Mouse (Mus musculus) forebrain, embryonic 12.5 days (tissue): Measurements from ENCODE around the gene Gm28372. TPM values are rescaled to one million over a fixed set of nuclear protein-coding genes. Genes with fewer than 3 reads are reported as not detected.

Source experiments
- ATAC-seq: fragments of 200-750 bp; cut with Nextera tagmentation; 2 replicates; pipeline ENCODE4 v1.8.0; 2017; ENCODE audit warnings: moderate TSS enrichment; ENCODE audit not compliant: low FRiP score
- H3K27ac ChIP-seq: fragments of 300-500 bp; sonication (generic); 2 replicates; pipeline ENCODE4 v1.5.1; 2016; ENCODE audit warnings: mild to moderate bottlenecking
- H3K27me3 ChIP-seq: fragments of 300-500 bp; sonication (generic); 2 replicates; pipeline ENCODE4 v1.6.1; 2016; ENCODE audit warnings: mild to moderate bottlenecking
- H3K36me3 ChIP-seq: fragments of 300-500 bp; sonication (generic); replicated peaks from 2 replicates; pipeline ENCODE4 v1.6.1; 2016; ENCODE audit warnings: mild to moderate bottlenecking
- H3K4me1 ChIP-seq: fragments of 300-500 bp; sonication (generic); 2 replicates; pipeline ENCODE4 v1.6.1; 2016
- H3K4me2 ChIP-seq: fragments of 300-500 bp; sonication (generic); 2 replicates; pipeline ENCODE4 v1.6.1; 2016; ENCODE audit warnings: mild to moderate bottlenecking, moderate library complexity
- H3K4me3 ChIP-seq: fragments of 300-500 bp; sonication (generic); replicated peaks from 2 replicates; pipeline ENCODE4 v1.5.1; 2016; ENCODE audit warnings: mild to moderate bottlenecking
- H3K9ac ChIP-seq: fragments of 300-500 bp; sonication (generic); 2 replicates; pipeline ENCODE4 v1.6.1; 2016; ENCODE audit warnings: mild to moderate bottlenecking
- H3K9me3 ChIP-seq: fragments of 300-500 bp; sonication (generic); 2 replicates; pipeline ENCODE4 v1.6.1; 2016
- WGBS: fragments of 180-500 bp; shearing (Covaris S2); methylation state at CpG from one replicate; pipeline ENCODE4 v1.1.7; 2016; 5-methylcytosine and 5-hydroxymethylcytosine counted together
- polyA plus RNA-seq: library from polyadenylated mRNA; unstranded; fragments of >200 nt; fragmentation: Nextera tagmentation; extraction: Ambion mirVana; gene quantifications from 2 replicates; pipeline ENCODE4 v1.2.1, GENCODE M21; 2016

Gm28372 gene
- polyA plus RNA-seq, 1 experiment from 2014 or later: not detected

GRCm38 (mm10) chr2:130390993-130391625 is 13.9 kb upstream of the Gm28372 start:
- H3K4me1 ChIP-seq: no peaks in the 10 kb centered on the region
- no peak overlapping the region for H3K9ac ChIP-seq
- H3K36me3 ChIP-seq: peaks cover 10% of the 10 kb centered on the region; the same call in 1 of the 2 replicates
- H3K4me2 ChIP-seq: no peak overlapping the region
- 90% methylated on average over 11 of the region's 11 CpGs for WGBS
- H3K4me3 ChIP-seq: no peak overlapping the region
- H3K27ac ChIP-seq: no peak overlapping the region
- no peak for ATAC-seq
- H3K9me3 ChIP-seq: no peaks in the 10 kb centered on the region
- H3K27me3 ChIP-seq: peaks cover 3% of the 10 kb centered on the region; the same call in 1 of the 2 replicates

- Histone ChIP-seq H3K4me2 (no peak overlapping the region), H3K9ac (no peak overlapping the region), H3K27me3 (peaks cover 7% of the 10 kb centered on the region; the same call in 1 of the 2 replicates), H3K27ac (no peak overlapping the region), H3K4me3 (no peak overlapping the region), H3K36me3 (peaks cover 10% of the 10 kb centered on the region; the same call in 1 of the 2 replicates), H3K4me1 (peaks cover 14% of the 10 kb centered on the region), H3K9me3 (no peaks in the 10 kb centered on the region)
- ATAC-seq: no peak
- 86% methylated on average over 3 of the region's 3 CpGs for WGBS
Measured at GRCm38 (mm10) chr2:130392836-130393235, 12.2 kb upstream of the Gm28372 start.

- no peak for ATAC-seq
- no peaks in the 10 kb centered on the region for H3K9me3 ChIP-seq
- no peak overlapping the region for H3K4me2 ChIP-seq
- peaks cover 22% of the 10 kb centered on the region for H3K4me1 ChIP-seq
- H3K4me3 ChIP-seq: no peak overlapping the region
- 0 out of 2 replicates have a peak, but pooled peaks cover 10% of the 10 kb centered on the region for H3K36me3 ChIP-seq
- 91% methylated on average over 11 of the region's 11 CpGs for WGBS
- no peak overlapping the region for H3K9ac ChIP-seq
- no peak overlapping the region for H3K27ac ChIP-seq
- H3K27me3 ChIP-seq: peaks cover 23% of the 10 kb centered on the region
Measured at GRCm38 (mm10) chr2:130395696-130396095, 9.3 kb upstream of the Gm28372 start.

- Histone ChIP-seq H3K4me2 (peak within 1 kb of the TSS; percentile 98), H3K27ac (no peak within 1 kb of the TSS), H3K9ac (peak within 1 kb of the TSS; percentile 65), H3K27me3 (peaks cover 23% of the 10 kb centered on the region), H3K4me3 (peak within 1 kb of the TSS; percentile 59), H3K9me3 (no peaks in the 10 kb centered on the region), H3K36me3 (0 out of 2 replicates have a peak, but pooled peaks cover 10% of the 10 kb centered on the region), H3K4me1 (peaks cover 28% of the 10 kb centered on the region)
- peak; percentile 81 for ATAC-seq
- WGBS: 1% methylated on average over 46 of the region's 53 CpGs
Measured at GRCm38 (mm10) chr2:130397186-130397985, 7.7 kb upstream of the Gm28372 start, which contains the start of gene Cpxm1. Gene Cpxm1 (minus strand): TSS chr2:130397574.

- 15% methylated on average over 14 of the region's 14 CpGs for WGBS
- Histone ChIP-seq H3K9ac (peak overlapping the region; percentile 65; the same call in 1 of the 2 replicates), H3K4me1 (peaks cover 28% of the 10 kb centered on the region), H3K36me3 (0 out of 2 replicates have a peak, but pooled peaks cover 3% of the 10 kb centered on the region), H3K4me2 (peak overlapping the region; percentile 98), H3K27ac (no peak overlapping the region), H3K4me3 (peak overlapping the region; percentile 59), H3K27me3 (peaks cover 26% of the 10 kb centered on the region), H3K9me3 (no peaks in the 10 kb centered on the region)
- ATAC-seq: no peak; the same call in 1 of the 2 replicates
Measured at GRCm38 (mm10) chr2:130398091-130398490, 6.9 kb upstream of the Gm28372 start.

- no peak overlapping the region for H3K9ac ChIP-seq
- no peak overlapping the region for H3K4me2 ChIP-seq
- H3K27ac ChIP-seq: no peak overlapping the region
- H3K9me3 ChIP-seq: no peaks in the 10 kb centered on the region
- WGBS: 97% methylated on average over 1 of the region's 1 CpGs
- peaks cover 26% of the 10 kb centered on the region for H3K27me3 ChIP-seq
- no peak overlapping the region for H3K4me3 ChIP-seq
- H3K36me3 ChIP-seq: no peaks in the 10 kb centered on the region
- peaks cover 28% of the 10 kb centered on the region for H3K4me1 ChIP-seq
- ATAC-seq: no peak
Measured at GRCm38 (mm10) chr2:130400046-130400445, 5.0 kb upstream of the Gm28372 start.

- Histone ChIP-seq H3K9ac (no peak overlapping the region), H3K36me3 (no peaks in the 10 kb centered on the region), H3K4me1 (peaks cover 22% of the 10 kb centered on the region), H3K27me3 (peaks cover 32% of the 10 kb centered on the region), H3K9me3 (no peaks in the 10 kb centered on the region), H3K4me2 (no peak overlapping the region), H3K27ac (no peak overlapping the region), H3K4me3 (no peak overlapping the region)
- WGBS: 84% methylated on average over 4 of the region's 4 CpGs
- ATAC-seq: no peak
Measured at GRCm38 (mm10) chr2:130401891-130402290, 3.1 kb upstream of the Gm28372 start.

GRCm38 (mm10) chr2:130406178-130406577 is 1.1 kb downstream of the Gm28372 start, which contains the start of gene Tmem239:
Gene Tmem239 (plus strand): TSS chr2:130406478.
- ATAC-seq: no peak
- Histone ChIP-seq H3K4me3 (no peak within 1 kb of the TSS), H3K4me1 (peaks cover 8% of the 10 kb centered on the region; the same call in 1 of the 2 replicates), H3K9ac (no peak within 1 kb of the TSS), H3K27me3 (peaks cover 29% of the 10 kb centered on the region), H3K36me3 (no peaks in the 10 kb centered on the region), H3K9me3 (no peaks in the 10 kb centered on the region), H3K27ac (no peak within 1 kb of the TSS), H3K4me2 (no peak within 1 kb of the TSS)
- WGBS: 72% methylated on average over 2 of the region's 2 CpGs

GRCm38 (mm10) chr2:130408194-130408593 is 3.2 kb downstream of the Gm28372 start:
- Histone ChIP-seq H3K9ac (no peak overlapping the region), H3K27me3 (peaks cover 25% of the 10 kb centered on the region), H3K4me1 (peaks cover 11% of the 10 kb centered on the region; the same call in 1 of the 2 replicates), H3K36me3 (no peaks in the 10 kb centered on the region), H3K27ac (no peak overlapping the region), H3K4me2 (no peak overlapping the region), H3K9me3 (no peaks in the 10 kb centered on the region), H3K4me3 (no peak overlapping the region)
- ATAC-seq: no peak
- WGBS: 19% methylated on average over 6 of the region's 6 CpGs

- Histone ChIP-seq H3K9ac (no peak overlapping the region), H3K9me3 (no peaks in the 10 kb centered on the region), H3K36me3 (no peaks in the 10 kb centered on the region), H3K4me1 (peaks cover 11% of the 10 kb centered on the region; the same call in 1 of the 2 replicates), H3K27ac (no peak overlapping the region), H3K4me2 (no peak overlapping the region), H3K4me3 (no peak overlapping the region), H3K27me3 (peaks cover 17% of the 10 kb centered on the region)
- peak; percentile 84; the same call in 1 of the 2 replicates for ATAC-seq
- 38% methylated on average over 16 of the region's 16 CpGs for WGBS
Measured at GRCm38 (mm10) chr2:130411558-130412495, 6.8 kb downstream of the Gm28372 start.

- Histone ChIP-seq H3K9ac (no peak overlapping the region), H3K4me3 (no peak overlapping the region), H3K27me3 (peaks cover 10% of the 10 kb centered on the region), H3K27ac (no peak overlapping the region), H3K9me3 (no peaks in the 10 kb centered on the region), H3K36me3 (no peaks in the 10 kb centered on the region), H3K4me1 (peaks cover 11% of the 10 kb centered on the region; the same call in 1 of the 2 replicates), H3K4me2 (no peak overlapping the region)
- ATAC-seq: no peak
- WGBS: 82% methylated on average over 3 of the region's 3 CpGs
Measured at GRCm38 (mm10) chr2:130412775-130413174, 7.7 kb downstream of the Gm28372 start.
